Mouse (Mus musculus): ENCODE data around the gene Fam166b. TPM values are rescaled to one million over a fixed set of nuclear protein-coding genes. Genes with fewer than 3 reads are reported as not detected.
A peak's percentile ranks its signal among the peaks of the same experiment; 100 is the strongest.

The Fam166b gene
- polyA plus RNA-seq, 1 experiment from 2014 or later = 0.12 TPM

GRCm38 (mm10) chr4:43418450-43418849, 10.5 kb downstream of the Fam166b start:
- Histone ChIP-seq H3K27me3 (ENCODE audit: control insufficient read depth, insufficient read depth, low read length) (no peaks in the 10 kb centered on the region), H3K27ac (replicated peaks) (0 out of 2 replicates have a peak overlapping the region, but pooled peaks have one; percentile 36), H3K4me2 (replicated peaks; ENCODE audit: low read depth) (no peak overlapping the region), H3K4me1 (replicated peaks; ENCODE audit: control insufficient read depth, insufficient read depth) (no peaks in the 10 kb centered on the region), H3K9ac (ENCODE audit: low read length) (no peak overlapping the region), H3K4me3 (ENCODE audit: low read depth, low read length) (no peak overlapping the region), H3K9me3 (ENCODE audit: control insufficient read depth, low read length) (no peaks in the 10 kb centered on the region), H3K36me3 (ENCODE audit: control insufficient read depth, insufficient read depth, low read length) (peaks cover 24% of the 10 kb centered on the region)
- ATAC-seq (ENCODE audit: low FRiP score, low TSS enrichment) (no peak), DNase-seq (ENCODE audit: low spot score) (no peak)
- WGBS = 57% methylated on average over 4 of the region's 4 CpGs
- TF ChIP-seq CTCF (IDR thresholded peaks at IDR 0.05; ENCODE audit: low read depth) = no peak
- TF ChIP-seq EP300 (optimal IDR thresholded peaks at IDR 0.05) = no peak

- ATAC-seq (ENCODE audit: low FRiP score, low TSS enrichment) (no peak), DNase-seq (ENCODE audit: low spot score) (no peak)
- no peak overlapping the region for H3K9ac ChIP-seq (ENCODE audit: low read length)
- H3K27me3 ChIP-seq (ENCODE audit: control insufficient read depth, insufficient read depth, low read length) = no peaks in the 10 kb centered on the region
- 63% methylated on average over 15 of the region's 16 CpGs for WGBS
- H3K9me3 ChIP-seq (ENCODE audit: control insufficient read depth, low read length) = no peaks in the 10 kb centered on the region
- H3K27ac ChIP-seq (replicated peaks) = no peak overlapping the region
- no peak overlapping the region for H3K4me3 ChIP-seq (ENCODE audit: low read depth, low read length)
- no peak overlapping the region for H3K4me2 ChIP-seq (replicated peaks; ENCODE audit: low read depth)
- no peaks in the 10 kb centered on the region for H3K4me1 ChIP-seq (replicated peaks; ENCODE audit: control insufficient read depth, insufficient read depth)
- no peak for TF ChIP-seq EP300 (optimal IDR thresholded peaks at IDR 0.05)
- no peak for TF ChIP-seq CTCF (IDR thresholded peaks at IDR 0.05; ENCODE audit: low read depth)
- H3K36me3 ChIP-seq (ENCODE audit: control insufficient read depth, insufficient read depth, low read length) = peaks cover 19% of the 10 kb centered on the region
These were observed 11.5 kb downstream of the Fam166b start for GRCm38 (mm10) chr4:43417269-43418062.

GRCm38 (mm10) chr4:43416071-43416490, 12.9 kb downstream of the Fam166b start:
- DNase-seq (ENCODE audit: low spot score) = no peak
- TF ChIP-seq CTCF (IDR thresholded peaks at IDR 0.05; ENCODE audit: low read depth) (no peak), EP300 (optimal IDR thresholded peaks at IDR 0.05) (no peak)
- Histone ChIP-seq H3K27ac (replicated peaks) (no peak overlapping the region), H3K27me3 (ENCODE audit: control insufficient read depth, insufficient read depth, low read length) (no peaks in the 10 kb centered on the region), H3K9me3 (ENCODE audit: control insufficient read depth, low read length) (no peaks in the 10 kb centered on the region), H3K36me3 (ENCODE audit: control insufficient read depth, insufficient read depth, low read length) (peaks cover 12% of the 10 kb centered on the region), H3K4me1 (replicated peaks; ENCODE audit: control insufficient read depth, insufficient read depth) (no peaks in the 10 kb centered on the region), H3K4me3 (ENCODE audit: low read depth, low read length) (no peak overlapping the region), H3K9ac (ENCODE audit: low read length) (no peak overlapping the region), H3K4me2 (replicated peaks; ENCODE audit: low read depth) (no peak overlapping the region)
- WGBS = 95% methylated on average over 22 of the region's 22 CpGs
- no peak for ATAC-seq (ENCODE audit: low FRiP score, low TSS enrichment)

GRCm38 (mm10) chr4:43415221-43416070, 13.5 kb downstream of the Fam166b start:
- no peak overlapping the region for H3K4me3 ChIP-seq (ENCODE audit: low read depth, low read length)
- no peak overlapping the region for H3K9ac ChIP-seq (ENCODE audit: low read length)
- 88% methylated on average over 29 of the region's 29 CpGs for WGBS
- H3K4me2 ChIP-seq (replicated peaks; ENCODE audit: low read depth) = no peak overlapping the region
- H3K27ac ChIP-seq (replicated peaks) = no peak overlapping the region
- no peak for TF ChIP-seq EP300 (optimal IDR thresholded peaks at IDR 0.05)
- TF ChIP-seq CTCF (IDR thresholded peaks at IDR 0.05; ENCODE audit: low read depth) = no peak
- H3K4me1 ChIP-seq (replicated peaks; ENCODE audit: control insufficient read depth, insufficient read depth) = no peaks in the 10 kb centered on the region
- H3K9me3 ChIP-seq (ENCODE audit: control insufficient read depth, low read length) = no peaks in the 10 kb centered on the region
- ATAC-seq (ENCODE audit: low FRiP score, low TSS enrichment) = no peak
- no peaks in the 10 kb centered on the region for H3K27me3 ChIP-seq (ENCODE audit: control insufficient read depth, insufficient read depth, low read length)
- H3K36me3 ChIP-seq (ENCODE audit: control insufficient read depth, insufficient read depth, low read length) = peaks cover 12% of the 10 kb centered on the region
- DNase-seq (ENCODE audit: low spot score) = no peak

- H3K4me1 ChIP-seq (replicated peaks; ENCODE audit: control insufficient read depth, insufficient read depth) = no peaks in the 10 kb centered on the region
- H3K9ac ChIP-seq (ENCODE audit: low read length) = no peak overlapping the region
- ATAC-seq (ENCODE audit: low FRiP score, low TSS enrichment) (no peak), DNase-seq (ENCODE audit: low spot score) (no peak)
- no peak overlapping the region for H3K4me3 ChIP-seq (ENCODE audit: low read depth, low read length)
- H3K27me3 ChIP-seq (ENCODE audit: control insufficient read depth, insufficient read depth, low read length) = no peaks in the 10 kb centered on the region
- no peaks in the 10 kb centered on the region for H3K9me3 ChIP-seq (ENCODE audit: control insufficient read depth, low read length)
- H3K27ac ChIP-seq (replicated peaks) = no peak overlapping the region
- H3K4me2 ChIP-seq (replicated peaks; ENCODE audit: low read depth) = no peak overlapping the region
- H3K36me3 ChIP-seq (ENCODE audit: control insufficient read depth, insufficient read depth, low read length) = peaks cover 15% of the 10 kb centered on the region
- WGBS = 91% methylated on average over 14 of the region's 14 CpGs
- TF ChIP-seq EP300 (optimal IDR thresholded peaks at IDR 0.05) = no peak
- no peak for TF ChIP-seq CTCF (IDR thresholded peaks at IDR 0.05; ENCODE audit: low read depth)
These were observed 14.2 kb downstream of the Fam166b start for GRCm38 (mm10) chr4:43414761-43415160.

All from stomach, postnatal 0 days (tissue).